Mouse (Mus musculus) heart, embryonic 16.5 days (tissue): ENCODE measurements at regions not wholly inside any gene's neighbourhood (a gene's known extent, or its start where the extent isn't known, plus 50 kb on each side); places are given as distances from the start of the nearest gene placed in this dataset.

Experiments used
- ATAC-seq: fragments of 200-750 bp; cut with Nextera tagmentation; replicated peaks from 2 replicates; pipeline ENCODE4 v1.8.0; 2017; ENCODE audit warnings: moderate number of reproducible peaks; ENCODE audit not compliant: insufficient read depth, low FRiP score; ENCODE audit errors: extremely low read depth
- H3K27ac ChIP-seq: fragments of 300-500 bp; sonication (generic); 2 replicates; pipeline ENCODE4 v1.5.1; 2014; ENCODE audit warnings: mild to moderate bottlenecking, low read length, control low read depth, moderate library complexity
- H3K27me3 ChIP-seq: fragments of 300-500 bp; sonication (generic); 2 replicates; pipeline ENCODE4 v1.6.1; 2014; ENCODE audit warnings: low read length, mixed read lengths; ENCODE audit not compliant: control insufficient read depth, insufficient read depth
- H3K36me3 ChIP-seq: fragments of 300-500 bp; sonication (generic); 2 replicates; pipeline ENCODE4 v1.6.1; 2014; ENCODE audit not compliant: control insufficient read depth, insufficient read depth
- H3K4me1 ChIP-seq: fragments of 300-500 bp; sonication (generic); 2 replicates; pipeline ENCODE4 v1.6.1; 2014; ENCODE audit warnings: low read length, mixed read lengths; ENCODE audit not compliant: control insufficient read depth, insufficient read depth
- H3K4me2 ChIP-seq: fragments of 300-500 bp; sonication (generic); 2 replicates; pipeline ENCODE4 v1.6.1; 2014; ENCODE audit warnings: low read depth, mild to moderate bottlenecking, control low read depth, low read length
- H3K4me3 ChIP-seq: fragments of 300-500 bp; sonication (generic); 2 replicates; pipeline ENCODE4 v1.5.1; 2014; ENCODE audit warnings: mild to moderate bottlenecking, control low read depth, low read length
- H3K9ac ChIP-seq: fragments of 300-500 bp; sonication (generic); 2 replicates; pipeline ENCODE4 v1.6.1; 2014; ENCODE audit warnings: low read length, control low read depth
- H3K9me3 ChIP-seq: fragments of 300-500 bp; sonication (generic); replicated peaks from 2 replicates; pipeline ENCODE4 v1.6.1; 2016; ENCODE audit warnings: low read length; ENCODE audit not compliant: control insufficient read depth
- WGBS: fragments of 180-500 bp; shearing (Covaris S2); extraction: QIAGEN DNeasy Blood & Tissue Kit; methylation state at CpG from one replicate; pipeline ENCODE4 v1.1.7; 2014; 5-methylcytosine and 5-hydroxymethylcytosine counted together

DNA sequence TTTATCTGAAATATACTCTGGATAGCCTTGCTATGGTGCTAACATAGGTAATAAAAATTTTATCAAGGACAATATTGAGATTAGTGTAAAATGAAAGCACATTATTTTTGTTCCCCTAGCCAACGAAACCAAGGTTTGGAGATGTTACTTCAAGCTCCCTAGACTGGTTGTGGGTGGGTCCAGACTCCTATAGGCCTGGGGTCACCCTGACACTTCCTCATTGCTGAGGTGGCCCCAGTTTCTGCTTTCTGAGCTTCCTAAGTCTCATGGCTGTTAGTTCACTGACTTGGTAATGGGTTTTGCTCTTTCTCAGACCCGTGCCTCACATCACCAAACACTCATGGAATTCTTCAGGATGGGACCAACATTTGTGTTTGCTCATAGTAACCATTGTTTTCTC lies 49.9 kb upstream of the Dkk2 start:
- H3K4me3 ChIP-seq: no peak overlapping the region
- H3K9me3 ChIP-seq: no peaks in the 10 kb centered on the region
- no peak for ATAC-seq
- H3K27me3 ChIP-seq: no peaks in the 10 kb centered on the region
- H3K4me1 ChIP-seq: peaks cover 3% of the 10 kb centered on the region; the same call in 1 of the 2 replicates
- no peak overlapping the region for H3K9ac ChIP-seq
- WGBS: 59% methylated on average over 2 of the region's 2 CpGs
- no peak overlapping the region for H3K27ac ChIP-seq
- H3K36me3 ChIP-seq: no peaks in the 10 kb centered on the region
- H3K4me2 ChIP-seq: no peak overlapping the region
